Mouse (Mus musculus) heart, embryonic 10.5 days (tissue): ENCODE measurements around the gene Scd4. TPM values are rescaled to one million over a fixed set of nuclear protein-coding genes. Genes with fewer than 3 reads are reported as not detected.

Experiments used
- DNase-seq: peaks from one replicate; pipeline ENCODE4 v3.0.0-alpha.2; 2017; ENCODE audit warnings: low spot score
- H3K27ac ChIP-seq: fragments of 300-500 bp; sonication (generic); 2 replicates; pipeline ENCODE4 v1.5.1; 2016; ENCODE audit warnings: mild to moderate bottlenecking
- H3K27me3 ChIP-seq: fragments of 300-500 bp; sonication (generic); 2 replicates; pipeline ENCODE4 v1.6.1; 2016; ENCODE audit warnings: mild to moderate bottlenecking; ENCODE audit not compliant: poor library complexity, insufficient read depth, severe bottlenecking
- H3K36me3 ChIP-seq: fragments of 300-500 bp; sonication (generic); 2 replicates; pipeline ENCODE4 v1.6.1; 2016; ENCODE audit warnings: mild to moderate bottlenecking, moderate library complexity
- H3K4me1 ChIP-seq: fragments of 300-500 bp; sonication (generic); 2 replicates; pipeline ENCODE4 v1.6.1; 2016; ENCODE audit warnings: mild to moderate bottlenecking
- H3K4me3 ChIP-seq: fragments of 300-500 bp; sonication (generic); 2 replicates; pipeline ENCODE4 v1.5.1; 2016; ENCODE audit warnings: mild to moderate bottlenecking, moderate library complexity
- H3K9me3 ChIP-seq: fragments of 300-500 bp; sonication (generic); 2 replicates; pipeline ENCODE4 v1.6.1; 2016; ENCODE audit warnings: mild to moderate bottlenecking, moderate library complexity
- WGBS: fragments of 180-500 bp; shearing (Covaris S2); methylation state at CpG from one replicate; pipeline ENCODE4 v1.1.7; 2016; 5-methylcytosine and 5-hydroxymethylcytosine counted together
- microRNA-seq: library from miRNA; unstranded; fragments of <30 nt; microRNA quantifications from one replicate; pipeline ENCODE4, GENCODE M21; 2017
- polyA plus RNA-seq: library from polyadenylated mRNA; unstranded; fragments of >200 nt; fragmentation: Nextera tagmentation; extraction: Ambion mirVana; gene quantifications from 2 replicates; pipeline ENCODE4 v1.2.1, GENCODE M21; 2016

Scd4 gene
- polyA plus RNA-seq, 1 experiment from 2014 or later: 0.06 TPM

DNA sequence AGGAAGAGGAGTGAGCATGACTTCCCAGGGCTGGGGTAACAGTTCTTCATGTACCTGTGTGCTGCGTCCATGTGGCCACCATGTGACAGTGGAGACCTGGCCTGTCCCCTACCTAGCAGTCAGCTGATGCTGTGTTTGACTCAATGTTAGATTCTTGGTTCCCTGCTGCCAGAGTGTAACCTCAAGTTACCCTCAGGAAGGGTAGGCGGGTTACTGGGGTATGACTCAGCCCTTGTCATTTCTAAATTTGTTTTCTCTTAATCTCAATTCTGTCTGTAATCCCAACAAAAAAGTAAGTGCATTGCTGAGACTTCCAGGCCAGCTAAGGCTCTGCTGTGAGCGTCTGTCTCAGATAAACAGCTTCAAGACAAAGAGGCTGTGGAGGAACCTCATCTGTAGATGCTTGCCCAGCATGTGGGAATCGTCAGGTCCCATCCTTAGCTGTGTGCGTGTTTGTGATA lies 61.1 kb downstream of the Scd4 start:
- WGBS: 61% methylated on average over 5 of the region's 5 CpGs

DNA sequence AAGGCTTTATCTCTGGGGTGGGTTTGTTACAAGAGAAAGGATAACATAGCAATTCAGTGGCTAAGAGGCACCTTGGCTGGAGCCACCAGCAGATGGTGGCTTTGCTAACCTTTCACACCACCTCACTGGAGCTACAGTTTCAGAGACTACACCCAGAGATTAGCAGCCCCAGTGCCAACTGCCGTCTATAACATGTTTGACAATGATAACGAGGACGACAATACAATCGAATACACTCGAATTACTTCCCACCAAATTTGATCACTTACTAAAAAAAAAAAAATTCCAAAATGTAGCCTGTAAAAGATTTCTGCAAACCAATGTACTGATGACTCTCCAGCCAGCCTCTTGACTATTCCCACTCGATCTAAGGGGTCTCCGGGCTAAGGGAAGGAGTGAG lies 62.1 kb downstream of the Scd4 start:
- H3K36me3 ChIP-seq: peaks cover 12% of the 10 kb centered on the region
- DNase-seq: no peak
- no peak overlapping the region for H3K4me3 ChIP-seq
- no peaks in the 10 kb centered on the region for H3K27me3 ChIP-seq
- WGBS: 61% methylated on average over 7 of the region's 7 CpGs
- no peaks in the 10 kb centered on the region for H3K9me3 ChIP-seq
- no peak overlapping the region for H3K27ac ChIP-seq
- H3K4me1 ChIP-seq: no peaks in the 10 kb centered on the region

More for the DNA sequence above, 61.1 kb downstream of the Scd4 start:
- Histone ChIP-seq H3K36me3 (0 out of 2 replicates have a peak, but pooled peaks cover 2% of the 10 kb centered on the region), H3K4me1 (peaks cover 8% of the 10 kb centered on the region), H3K27ac (no peak overlapping the region), H3K27me3 (no peaks in the 10 kb centered on the region), H3K4me3 (no peak overlapping the region), H3K9me3 (no peaks in the 10 kb centered on the region)
- DNase-seq: no peak

Small RNA genes within 50 kb of the gene (microRNA-seq; reads per million reads assigned to microRNA genes)
- gene Mir5114: 1.0 reads per million

Other genes starting within 250 kb of the Scd4 start
- gene Chuk, start 225.6 kb upstream of the Scd4 start, polyA plus RNA-seq: 36.8 and 47.0 TPM in 2 replicates
- 21.9 and 23.8 TPM in 2 replicates for gene Cwf19l1, start 197.2 kb upstream of the Scd4 start, polyA plus RNA-seq
- 69.0 and 91.3 TPM in 2 replicates for gene Bloc1s2, start 186.6 kb upstream of the Scd4 start, polyA plus RNA-seq
- not detected in 2 replicates for gene Pkd2l1, start 140.7 kb upstream of the Scd4 start, polyA plus RNA-seq
- 0.15 and 0.64 TPM in 2 replicates for gene Scd3, start 129.8 kb upstream of the Scd4 start, polyA plus RNA-seq
- 195 and 207 TPM in 2 replicates for gene Scd2, start 39.4 kb upstream of the Scd4 start, polyA plus RNA-seq
- gene Scd1, start 74.8 kb downstream of the Scd4 start, polyA plus RNA-seq: 2.5 and 5.5 TPM in 2 replicates
- not detected in 2 replicates for gene Wnt8b, start 160.4 kb downstream of the Scd4 start, polyA plus RNA-seq
- 1.0 and 1.9 TPM in 2 replicates for gene Sec31b, start 212.8 kb downstream of the Scd4 start, polyA plus RNA-seq
- gene Gm20538, start 219.7 kb downstream of the Scd4 start, polyA plus RNA-seq: not detected in 2 replicates
- 861 and 988 TPM in 2 replicates for gene Ndufb8, start 222.3 kb downstream of the Scd4 start, polyA plus RNA-seq
- 35.4 and 43.6 TPM in 2 replicates for gene Hif1an, start 229.8 kb downstream of the Scd4 start, polyA plus RNA-seq